Mouse (Mus musculus): Measurements from ENCODE around the gene Gm4881.
"Not testable (repeated sequence)": the region's sequence is repeated elsewhere in the genome, so short reads cannot be mapped to it uniquely, and the experiment has no call there.

Gene Gm4881

GRCm38 (mm10) chr7:24896269-24896668 lies 48.0 kb downstream of the Gm4881 start:
- no peak for ATAC-seq (ENCODE audit: low TSS enrichment)

- not testable (repeated sequence) for ATAC-seq (ENCODE audit: low TSS enrichment)
These were observed 48.5 kb downstream of the Gm4881 start for GRCm38 (mm10) chr7:24895749-24896148.

- no peak for ATAC-seq (ENCODE audit: low TSS enrichment)
These were observed 52.1 kb downstream of the Gm4881 start for GRCm38 (mm10) chr7:24892125-24892583.

- no peak for ATAC-seq (ENCODE audit: low TSS enrichment)
These were observed 52.8 kb downstream of the Gm4881 start for GRCm38 (mm10) chr7:24891241-24892124.

- peak; percentile 86 for ATAC-seq (ENCODE audit: low TSS enrichment)
These were observed 53.7 kb downstream of the Gm4881 start for GRCm38 (mm10) chr7:24890281-24891216.

- ATAC-seq (ENCODE audit: low TSS enrichment), result no peak
These were observed 54.7 kb downstream of the Gm4881 start for GRCm38 (mm10) chr7:24889431-24890220.

- no peak for ATAC-seq (ENCODE audit: low TSS enrichment)
These were observed 57.2 kb downstream of the Gm4881 start for GRCm38 (mm10) chr7:24887096-24887495.

- no peak for ATAC-seq (ENCODE audit: low TSS enrichment)
These were observed 58.0 kb downstream of the Gm4881 start for GRCm38 (mm10) chr7:24886308-24886633.

GRCm38 (mm10) chr7:24885468-24886307 lies 58.6 kb downstream of the Gm4881 start:
- ATAC-seq (ENCODE audit: low TSS enrichment), result no peak

- ATAC-seq (ENCODE audit: low TSS enrichment), result peak; percentile 0; the same call in 1 of the 2 replicates
These were observed 59.5 kb downstream of the Gm4881 start for GRCm38 (mm10) chr7:24884693-24885291.

GRCm38 (mm10) chr7:24883896-24884692 lies 60.2 kb downstream of the Gm4881 start, which contains the start of gene Rps19:
Rps19 (plus strand) TSS chr7:24884371.
- peak; percentile 92 for ATAC-seq (ENCODE audit: low TSS enrichment)

GRCm38 (mm10) chr7:24882416-24883199 lies 61.7 kb downstream of the Gm4881 start:
- no peak for ATAC-seq (ENCODE audit: low TSS enrichment)

- ATAC-seq (ENCODE audit: low TSS enrichment), result no peak
These were observed 64.7 kb downstream of the Gm4881 start for GRCm38 (mm10) chr7:24879620-24880019.

GRCm38 (mm10) chr7:24877588-24877987 lies 66.7 kb downstream of the Gm4881 start:
- no peak for ATAC-seq (ENCODE audit: low TSS enrichment)
